Mouse (Mus musculus) CD8-positive naive resting alpha-beta T cell, adult 2 months (primary cell): ENCODE measurements at regions not wholly inside any gene's neighbourhood (a gene's known extent, or its start where the extent isn't known, plus 50 kb on each side); places are given as distances from the start of the nearest gene placed in this dataset.

Source experiments
- DNase-seq, 2 experiments: peaks; one replicate each; pipeline ENCODE4 v3.0.0; 2022; ENCODE audit warnings: low read depth in 2 of 2, low spot score in 2 of 2

DNA sequence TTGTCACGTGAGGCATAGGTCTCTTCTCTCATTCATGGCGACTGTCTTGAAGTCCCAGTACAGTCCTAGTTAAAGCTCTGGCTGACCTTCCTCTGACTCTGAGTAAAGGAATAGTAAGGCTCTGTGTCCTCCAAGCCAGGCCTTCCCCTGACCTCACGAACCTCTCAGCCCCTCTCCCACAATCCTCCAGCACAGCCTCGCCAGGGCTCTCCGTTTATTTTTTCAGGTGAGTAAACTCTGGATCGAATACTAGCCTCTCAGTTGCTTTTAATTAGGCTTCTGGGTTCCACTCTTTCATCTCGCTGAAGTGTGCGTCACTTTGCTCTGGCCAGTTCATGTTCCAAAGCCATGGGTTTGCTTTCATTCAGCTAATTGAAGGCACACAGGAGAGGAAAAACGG is 133.8 kb downstream of the Mylk4 start:
- no peak for DNase-seq

DNA sequence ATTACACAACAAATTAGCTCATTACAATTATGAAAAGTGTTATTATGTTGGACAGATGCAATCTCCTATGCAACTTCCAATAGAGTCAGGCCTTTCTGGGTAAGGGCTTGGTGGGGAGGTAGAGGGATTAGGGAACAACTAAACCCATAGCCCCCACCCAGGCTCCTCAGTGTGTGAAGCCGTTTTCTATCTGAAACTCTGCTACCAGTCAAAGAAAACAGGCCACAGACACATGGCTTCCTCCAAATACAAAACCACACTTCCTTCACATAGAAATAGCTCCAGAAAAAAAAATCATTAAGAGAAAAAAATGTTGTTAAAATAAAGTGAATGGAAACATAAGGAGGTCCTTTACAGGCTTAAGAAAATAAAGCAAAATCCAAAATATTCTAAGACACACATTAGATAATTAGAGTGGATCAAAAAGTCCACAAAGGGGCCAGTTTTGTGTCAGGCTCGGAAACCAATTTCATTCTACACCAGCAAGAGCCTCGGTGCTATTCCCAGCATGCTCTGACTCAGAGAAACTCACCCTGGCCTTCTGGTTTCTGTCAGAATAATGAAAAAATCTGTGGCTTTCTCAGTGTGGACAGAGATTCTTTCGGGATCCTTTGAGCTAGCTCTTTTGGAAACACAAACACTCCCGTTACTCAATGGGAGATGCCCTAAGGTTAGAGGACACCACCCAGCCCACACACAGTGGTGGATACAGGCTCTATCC is 140.6 kb downstream of the Mylk4 start:
- no peak for DNase-seq

GRCm38 (mm10) chr13:32640941-32641340 is 142.8 kb downstream of the Mylk4 start:
- no peak for DNase-seq

DNA sequence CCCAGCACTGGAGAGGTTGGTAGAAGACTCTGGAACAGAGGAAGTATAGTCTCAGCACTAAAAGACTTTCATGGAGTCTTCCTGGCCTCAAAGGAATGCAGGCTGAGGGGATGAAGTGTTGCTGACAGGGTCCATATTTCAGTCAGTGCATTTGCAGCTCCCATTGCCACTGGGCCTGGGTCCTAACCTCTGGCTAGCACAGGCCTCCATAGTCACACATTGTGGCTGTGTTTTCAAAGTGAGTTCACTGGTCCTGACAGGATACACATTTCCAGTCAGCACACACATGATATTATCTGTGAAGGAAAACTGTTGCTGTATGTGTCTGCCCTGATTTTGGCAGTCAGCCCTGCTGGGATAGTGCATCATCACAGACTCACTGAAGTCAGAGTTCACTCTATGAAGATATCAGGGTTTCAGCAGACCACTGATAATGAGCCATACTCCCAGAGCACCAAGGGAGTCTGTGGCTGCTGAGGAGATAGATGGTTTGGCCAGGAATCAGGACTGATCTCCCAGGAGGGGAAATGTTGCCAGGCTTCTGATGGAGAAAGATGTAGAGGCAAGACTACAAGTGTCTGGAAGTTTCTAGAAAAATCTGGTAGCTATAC is 153.5 kb downstream of the Mylk4 start:
- no peak for DNase-seq

- DNase-seq: no peak
Observed at GRCm38 (mm10) chr13:32613916-32614315, 169.8 kb downstream of the Mylk4 start.

DNA sequence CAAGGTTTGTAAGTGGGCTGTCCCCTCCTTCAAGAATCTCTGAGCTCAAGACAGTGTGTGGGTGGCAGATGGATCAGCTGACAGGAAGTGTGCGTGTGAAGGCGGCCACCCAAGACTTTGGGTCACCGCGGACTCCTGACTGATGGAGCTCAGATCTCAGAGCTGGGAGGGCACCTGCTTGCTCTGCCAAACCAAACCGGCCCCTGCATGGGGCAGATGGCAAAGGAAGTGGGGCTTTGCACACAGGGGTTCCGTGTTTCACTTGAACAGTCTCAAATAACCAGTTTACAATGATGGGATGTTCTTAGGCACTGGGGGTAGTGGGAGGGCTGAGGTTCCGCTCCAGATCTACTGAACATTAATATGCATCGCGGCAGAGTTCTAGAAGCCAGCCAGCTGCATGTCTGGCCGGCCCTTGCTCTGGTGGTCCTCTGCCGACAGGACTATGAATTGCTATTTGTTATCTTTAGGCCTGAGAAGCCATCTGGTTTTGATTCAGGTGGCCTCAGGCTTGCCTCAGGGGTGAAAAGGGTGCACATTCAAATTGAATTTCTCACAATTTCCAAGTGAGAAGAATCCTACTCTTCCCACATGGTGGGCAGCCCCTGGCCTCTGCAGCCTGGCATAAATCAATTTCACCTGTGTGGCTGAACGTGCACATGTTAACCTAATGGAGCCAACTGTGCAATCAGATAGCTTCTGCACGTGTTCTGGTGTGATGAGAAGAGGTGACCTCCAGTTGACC is 172.0 kb downstream of the Mylk4 start:
- DNase-seq: peak in 1 of 2 experiments; percentile 0

DNA sequence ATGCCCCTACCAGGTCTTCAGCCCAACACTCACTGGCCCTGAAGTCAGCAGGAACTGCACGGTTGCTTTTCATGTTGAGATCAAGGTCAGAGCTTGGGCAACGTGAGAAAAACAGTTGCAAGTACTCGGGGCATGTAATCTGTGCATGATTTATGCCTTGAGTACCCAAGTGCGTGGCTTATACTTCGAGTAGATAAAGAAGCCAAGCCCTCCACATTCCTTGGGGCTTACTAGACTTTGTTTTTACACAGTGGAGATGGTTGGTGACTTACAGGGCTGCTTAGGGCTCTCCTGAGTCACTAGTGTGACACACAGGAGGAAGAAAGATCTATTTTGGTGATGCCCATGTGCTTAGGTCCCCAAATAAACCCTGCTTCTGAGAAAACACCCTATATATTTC is 172.8 kb downstream of the Mylk4 start:
- no peak for DNase-seq

- DNase-seq: no peak
Observed at GRCm38 (mm10) chr13:32608413-32608812, 175.3 kb downstream of the Mylk4 start.

DNA sequence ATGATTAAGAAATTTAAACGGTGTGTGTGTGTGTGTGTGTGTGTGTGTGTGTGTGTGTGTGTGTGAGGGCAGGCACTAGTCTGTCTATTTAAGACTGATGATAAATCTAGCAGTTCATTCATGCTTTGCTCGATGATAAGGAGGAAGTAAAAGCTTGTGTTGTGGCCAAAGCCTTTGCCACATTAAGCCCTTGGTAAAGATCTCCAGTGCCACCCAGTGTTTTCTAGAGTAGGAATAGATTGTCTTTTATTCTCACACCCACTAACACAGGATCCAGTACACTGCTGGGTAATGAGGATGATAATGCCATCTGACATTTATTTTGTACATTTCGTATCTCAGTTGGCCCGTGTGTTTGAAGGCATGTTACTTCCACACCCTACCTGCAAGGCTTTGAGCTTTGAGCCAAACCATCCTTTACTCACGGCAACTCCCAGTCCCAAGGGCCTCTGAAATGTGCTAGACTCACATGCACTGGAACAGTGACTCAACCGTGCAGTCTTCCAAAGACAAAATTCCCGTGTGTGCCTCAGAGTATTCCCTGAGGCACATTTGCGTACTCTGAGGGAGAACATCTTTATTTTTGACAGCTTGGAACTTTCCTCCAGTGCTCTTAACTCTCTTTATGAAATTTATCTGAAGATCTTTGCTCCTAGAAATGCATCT is 179.7 kb downstream of the Mylk4 start:
- DNase-seq: no peak

DNA sequence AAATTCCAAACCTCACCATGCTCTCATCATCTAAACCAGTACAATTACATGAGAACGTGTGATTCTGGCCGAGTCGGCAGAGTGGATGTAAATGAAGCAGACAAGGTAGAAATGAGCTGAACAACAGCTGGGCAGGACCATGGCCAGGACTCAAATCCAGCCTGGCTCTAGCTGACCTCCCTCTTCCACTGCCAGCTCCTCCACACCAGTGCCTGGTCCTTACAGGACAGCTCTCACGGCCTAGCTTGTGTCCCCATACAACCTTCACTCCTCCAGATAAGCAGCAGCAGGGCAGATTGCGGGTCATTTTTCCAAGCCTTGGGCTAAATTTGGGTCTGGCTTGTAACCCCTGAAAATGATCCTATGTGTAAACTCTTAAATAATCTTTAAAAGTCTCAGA is 182.4 kb downstream of the Mylk4 start:
- DNase-seq: no peak

DNA sequence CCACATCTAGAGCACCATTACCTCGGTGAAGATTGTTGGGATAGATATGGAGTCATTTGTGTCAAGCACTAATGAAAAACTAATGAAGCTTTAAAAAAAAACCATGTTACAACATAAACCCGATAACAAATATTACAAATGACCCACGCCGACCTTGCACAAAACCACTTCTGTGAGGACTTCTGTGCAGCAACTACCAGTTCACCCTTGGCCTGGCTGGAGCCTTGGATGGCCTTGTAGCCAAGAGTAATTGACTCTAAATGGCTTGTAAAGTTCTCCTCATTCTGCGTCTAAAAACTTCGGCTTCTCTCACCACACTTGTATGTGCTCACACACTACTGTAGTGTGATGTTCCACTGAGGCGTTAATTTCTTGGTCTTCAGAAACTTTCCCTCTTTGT is 190.1 kb downstream of the Mylk4 start:
- no peak for DNase-seq

DNA sequence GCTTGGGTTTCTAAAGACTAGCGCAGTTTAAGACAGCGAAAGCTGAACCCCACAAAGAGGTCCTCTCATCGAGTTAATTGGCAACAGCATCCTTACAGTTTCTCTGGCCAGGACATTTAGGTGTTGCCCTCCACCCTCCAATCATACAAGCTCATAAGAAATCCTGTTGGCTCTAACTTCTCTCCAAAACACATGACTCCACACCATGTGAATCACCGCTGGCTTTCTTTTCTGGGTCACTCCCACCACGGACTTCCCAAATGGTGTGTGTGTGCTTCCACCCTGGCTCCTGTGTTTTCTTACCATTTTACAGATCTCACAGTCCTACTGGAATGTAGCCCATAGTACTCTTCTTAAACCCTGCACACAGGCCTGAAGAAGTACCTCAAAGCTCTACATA is 190.6 kb downstream of the Mylk4 start:
- DNase-seq: no peak

DNA sequence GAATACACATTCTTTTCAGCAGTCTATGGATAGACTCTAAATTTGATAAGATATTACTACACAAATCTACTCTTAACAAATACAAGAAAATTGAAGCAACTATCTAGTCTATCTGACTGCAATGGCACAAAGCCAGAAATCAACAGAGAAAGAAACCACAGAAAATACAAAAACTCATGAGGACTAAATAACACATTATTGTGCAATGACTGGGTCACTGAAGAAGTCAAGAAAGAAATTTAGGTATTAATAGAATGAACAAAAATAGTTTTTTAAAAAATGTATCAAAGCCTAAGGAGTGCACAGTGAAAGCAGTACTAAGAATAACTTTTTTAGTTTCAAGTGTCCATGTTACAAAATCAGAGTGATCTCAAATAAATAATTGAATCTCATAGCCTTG is 202.2 kb downstream of the Mylk4 start:
- no peak for DNase-seq

DNA sequence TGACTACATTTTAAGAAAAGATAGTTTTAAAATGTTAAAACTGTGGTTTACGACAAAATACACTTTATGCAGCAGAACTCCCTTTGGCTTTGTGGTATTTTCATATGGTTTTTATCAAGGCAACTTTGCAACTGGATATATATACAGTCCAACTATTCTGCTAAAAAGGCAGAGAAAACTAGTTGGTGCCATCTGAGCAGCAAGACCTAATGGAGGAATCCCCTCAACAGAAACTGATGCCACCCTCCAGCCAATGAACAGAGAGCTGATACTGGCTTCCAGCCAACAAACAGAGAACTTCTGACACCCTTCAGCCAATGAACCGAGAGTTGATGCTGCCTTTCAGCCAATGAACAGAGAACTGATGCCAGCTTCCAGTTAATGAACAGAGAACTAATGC is 215.9 kb downstream of the Mylk4 start:
- DNase-seq: no peak

DNA sequence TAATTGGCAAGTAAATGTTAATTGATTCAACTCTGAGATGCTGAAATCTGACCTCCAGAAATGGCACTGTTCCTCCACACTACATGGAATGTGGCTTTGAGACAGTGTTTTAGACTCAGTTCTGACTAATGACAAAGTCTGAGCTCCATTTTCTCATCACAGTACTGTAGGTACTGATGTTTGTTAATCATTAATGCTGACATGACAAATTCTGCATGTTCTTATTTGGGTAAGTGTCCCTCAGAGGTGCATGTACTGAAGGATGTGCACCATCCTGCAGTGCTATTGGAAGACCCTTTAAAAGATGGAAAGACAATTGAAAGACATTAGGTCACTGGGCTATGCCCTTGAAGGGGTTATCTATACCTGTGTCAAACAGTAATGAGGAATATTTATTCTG is 222.1 kb upstream of the Gmds start:
- DNase-seq: no peak

DNA sequence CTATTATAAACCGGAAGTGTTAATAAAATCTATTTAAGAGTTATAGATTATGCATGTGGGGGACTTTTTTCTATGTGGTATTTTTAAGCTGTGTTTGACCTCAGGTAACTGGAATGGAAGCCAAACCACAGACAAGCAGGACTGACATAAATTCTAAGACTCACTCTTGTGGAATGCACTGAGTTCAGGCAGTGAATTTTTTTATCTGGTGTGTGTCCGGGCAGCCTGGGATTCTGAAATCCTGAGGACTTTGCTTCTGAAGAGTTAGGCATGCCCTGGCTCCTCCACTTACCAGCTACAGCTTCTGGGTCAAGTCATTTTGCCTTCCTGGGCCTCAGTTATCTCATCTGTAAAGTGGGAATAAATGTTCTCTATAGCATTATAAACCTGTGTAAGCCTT is 217.9 kb upstream of the Gmds start:
- DNase-seq: no peak

GRCm38 (mm10) chr13:32555064-32555463 is 216.5 kb upstream of the Gmds start:
- no peak for DNase-seq

DNA sequence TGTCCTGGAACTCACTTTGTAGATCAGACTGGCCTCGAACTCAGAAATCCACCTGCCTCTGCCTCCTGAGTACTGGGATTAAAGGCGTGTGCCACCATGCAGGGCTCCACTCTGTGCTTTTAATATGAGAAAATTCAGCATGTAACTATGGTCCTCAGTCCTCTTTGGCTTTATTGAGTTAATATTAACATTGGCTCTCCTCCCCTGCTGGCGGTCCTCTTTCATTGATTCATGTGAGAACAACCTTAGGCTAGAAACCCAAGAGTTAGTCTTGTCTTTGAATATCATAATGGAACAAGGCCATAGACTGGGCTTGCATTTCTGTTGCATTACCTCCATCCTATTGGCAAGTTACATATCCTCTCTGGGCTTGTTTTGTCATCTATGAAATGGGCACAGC is 216.1 kb upstream of the Gmds start:
- DNase-seq: no peak

DNA sequence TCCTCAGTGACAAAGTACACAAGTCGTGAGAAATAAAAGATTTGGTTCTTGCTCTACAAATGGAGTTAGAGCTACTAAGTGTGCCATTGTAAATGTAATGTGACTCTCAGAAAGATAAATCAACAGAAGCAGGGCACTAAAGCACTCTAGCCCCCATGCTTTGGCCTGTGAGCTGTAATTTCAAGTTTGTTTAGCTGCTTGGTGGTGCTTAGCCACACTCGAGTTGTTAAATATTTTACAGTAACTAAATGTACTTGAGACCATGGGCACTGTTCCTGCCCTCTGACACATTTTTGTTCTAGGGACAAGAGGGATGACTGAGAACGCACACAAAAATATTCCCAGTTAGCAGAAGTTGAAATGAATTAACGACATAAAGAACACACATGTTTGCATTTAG is 214.6 kb upstream of the Gmds start:
- DNase-seq: no peak

DNA sequence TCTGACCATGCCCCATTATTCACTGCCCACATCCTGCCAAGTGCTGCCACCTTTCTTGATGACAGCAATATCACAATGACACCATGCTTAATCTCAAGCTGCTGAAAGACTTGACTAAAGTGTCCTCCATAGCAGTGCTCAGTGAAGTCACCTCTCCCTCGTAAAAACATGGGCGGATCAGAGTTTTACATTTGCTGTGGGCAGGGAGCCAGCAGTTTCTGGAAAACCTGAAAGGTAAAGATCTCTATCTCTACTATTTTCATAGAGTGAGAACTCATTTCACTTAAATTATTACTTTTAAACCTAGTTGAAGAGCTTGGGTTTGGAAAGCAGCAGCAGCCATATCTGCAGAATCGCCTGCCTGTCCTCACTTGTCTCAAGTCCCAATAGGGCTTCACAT is 211.6 kb upstream of the Gmds start:
- DNase-seq: no peak

DNA sequence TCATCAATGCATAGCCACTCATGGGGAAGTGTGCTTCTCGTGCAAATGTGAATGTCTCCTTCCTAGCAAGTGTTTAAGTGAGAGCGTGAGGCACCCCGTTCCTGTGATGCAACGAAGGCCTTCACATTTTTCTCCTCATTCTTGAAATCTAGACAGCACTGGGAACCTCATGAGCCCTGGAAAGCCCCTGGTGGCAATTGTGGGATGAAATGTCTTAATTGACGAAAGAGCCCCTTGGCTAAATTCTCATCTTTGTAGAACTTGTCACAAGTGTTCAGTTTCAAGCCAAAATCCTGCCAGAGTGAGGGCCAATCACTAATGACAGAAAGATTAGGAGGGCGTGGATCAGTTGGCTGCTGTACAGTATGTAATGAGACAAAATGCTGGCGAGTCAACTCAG is 208.6 kb upstream of the Gmds start:
- DNase-seq: no peak
